ENCODE assay signal across 13 mouse cellular contexts in the genomic region with DNA sequence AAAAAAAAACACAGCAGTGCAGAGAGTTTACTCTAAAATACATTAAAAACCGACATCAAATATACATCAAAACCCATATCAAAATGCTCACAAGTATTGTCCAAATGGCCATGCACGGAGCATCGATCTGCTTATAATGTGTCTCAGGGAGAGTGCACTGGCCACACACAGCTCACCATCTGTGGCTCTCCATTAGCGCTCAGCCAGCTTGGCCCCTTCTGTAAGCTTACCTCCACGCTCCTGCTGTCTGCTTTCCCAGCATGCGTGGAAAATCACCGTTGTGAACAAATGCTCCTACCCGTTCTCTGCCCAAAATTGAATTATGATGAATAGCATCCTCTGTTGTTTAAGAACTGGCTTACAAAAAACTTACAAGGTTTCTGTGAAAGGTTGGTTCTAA. TPM values are rescaled to one million over a fixed set of nuclear protein-coding genes. Genes with fewer than 3 reads are reported as not detected.
DNase-seq lines count a peak whose midpoint lies in the region; ATAC-seq lines count a peak whose summit lies in the region.
"Had no signal": no experiment of that assay in that cellular context is flagged by ENCODE, and none has a peak within 500 bp of the region (broad histone marks: within the 10 kb centered on the region; RNA-seq: fewer than 3 reads in every experiment).

No protein-coding gene starts in this region.

- intact Hi-C loops in heart, postnatal 10 days (cut with DNase I), result no loop called here

- peak; percentile 6 for DNase-seq in layer of hippocampus, adult 11-12 months (ENCODE audit: low spot score)
- DNase-seq in layer of hippocampus, adult 9-10 months (ENCODE audit: low spot score), result no peak
- DNase-seq in cerebellum, postnatal 10 days, result peak; percentile 81 to 89
- peak; percentile 14 to 45 for DNase-seq in layer of hippocampus, postnatal 14 days (ENCODE audit: low spot score in 2 of 2)
- no peak for DNase-seq in heart, postnatal 10 days
- no peak for DNase-seq in spleen, postnatal 36 days (ENCODE audit: low spot score in 2 of 2)
- DNase-seq: adrenal gland, adult 8-10 months; gastrocnemius, postnatal 10 days; heart, adult 2 months; thymus, postnatal 36 days had no signal

- ATAC-seq in cerebellum, adult (ENCODE audit: insufficient number of reproducible peaks, low FRiP score, low TSS enrichment), result peak; percentile 100
- ATAC-seq: intestine, embryonic 16.5 days; lung, postnatal 0 days had no signal

RNA-seq across cellular contexts. Expression of a gene that starts 16.2 kb away (rescaled TPM):
- 10 to 100 TPM; 22.2 to 23.2 TPM for total RNA-seq in layer of hippocampus, postnatal 14 days (2021)
- total RNA-seq in heart, postnatal 10 days (2021), result 1 to 10 TPM in 1 of 2 experiments, under 1 TPM in 1; 0.89 to 1.3 TPM

Comparison
In these comparisons a context has a peak if more than half of its experiments do, and no peak if none do; other contexts are left out.
1. DNase-seq: peak in layer of hippocampus, adult 11-12 months (single experiment), cerebellum, postnatal 10 days (2 of 2) and layer of hippocampus, postnatal 14 days (2 of 2); none in layer of hippocampus, adult 9-10 months (single experiment), heart, postnatal 10 days (0 of 2) and spleen, postnatal 36 days (0 of 2).
2. RNA of a gene that starts 16.2 kb away (total RNA-seq): 22.2 to 23.2 TPM in layer of hippocampus, postnatal 14 days; 0.89 to 1.3 TPM in heart, postnatal 10 days; every median in the first group is over 4 times any median in the second.